ENCODE assay signal across 27 mouse cellular contexts in genomic region chrX:11707330-11707729, GRCm38 (mm10).
DNase-seq lines count a peak whose midpoint lies in the region; ATAC-seq lines count a peak whose summit lies in the region.
"Had no signal": no experiment of that assay in that cellular context is flagged by ENCODE, and none has a peak within 500 bp of the region (broad histone marks: within the 10 kb centered on the region; RNA-seq: fewer than 3 reads in every experiment).

No protein-coding gene starts in this region.

- H3K9ac ChIP-seq in kidney, embryonic 15.5 days = no peak overlapping the region
- H3K9ac ChIP-seq: forebrain, embryonic 15.5 days; heart, embryonic 12.5 days; intestine, embryonic 15.5 days; limb, embryonic 12.5 days; liver, embryonic 15.5 days; midbrain, embryonic 15.5 days; stomach, embryonic 15.5 days had no signal

- peaks cover 28% of the 10 kb centered on the region for H3K4me1 ChIP-seq in kidney, embryonic 15.5 days
- H3K4me1 ChIP-seq: intestine, embryonic 15.5 days; liver, embryonic 15.5 days; stomach, embryonic 15.5 days had no signal

- peak; percentile 11 for DNase-seq in embryo, embryonic 11 days
- no peak for DNase-seq in embryo, embryonic 9.5 days (ENCODE audit: extremely low spot score)
- peak; percentile 14 to 30 for DNase-seq in kidney, postnatal 4 days
- DNase-seq in retina, postnatal 1 day = peak; percentile 35
- no peak for DNase-seq in retina, embryonic 14.5 days (ENCODE audit: low spot score)
- no peak for DNase-seq in gastrocnemius, postnatal 10 days
- no peak for DNase-seq in thymus, postnatal 36 days
- DNase-seq: adrenal gland, adult 8-10 months; cerebellum, adult 9-10 months; gastrocnemius, adult 2 months; heart, adult 2 months; kidney, postnatal 14 days; lung, postnatal 36 days; right cerebral cortex, postnatal 25 days had no signal

- no peak overlapping the region for H3K27ac ChIP-seq in kidney, embryonic 15.5 days
- H3K27ac ChIP-seq: forebrain, embryonic 10.5 days; forebrain, embryonic 15.5 days; gastrocnemius, adult 2 months; heart, adult 2 months; hindbrain, embryonic 10.5 days; hindbrain, postnatal 0 days; intestine, embryonic 15.5 days; limb, embryonic 12.5 days; liver, embryonic 15.5 days; midbrain, embryonic 15.5 days; stomach, embryonic 15.5 days had no signal

- H3K27me3 ChIP-seq in kidney, embryonic 15.5 days = peaks cover 52% of the 10 kb centered on the region
- H3K27me3 ChIP-seq: forebrain, embryonic 15.5 days; liver, embryonic 15.5 days; midbrain, embryonic 15.5 days had no signal

- H3K4me2 ChIP-seq in kidney, embryonic 15.5 days = no peak overlapping the region
- H3K4me2 ChIP-seq: forebrain, embryonic 15.5 days; heart, embryonic 12.5 days; intestine, embryonic 15.5 days; limb, embryonic 12.5 days; liver, embryonic 15.5 days; midbrain, embryonic 15.5 days; stomach, embryonic 15.5 days had no signal

- H3K9me3 ChIP-seq in kidney, embryonic 15.5 days (replicated peaks) = no peaks in the 10 kb centered on the region
- H3K9me3 ChIP-seq: forebrain, embryonic 10.5 days; forebrain, embryonic 15.5 days; heart, embryonic 12.5 days; hindbrain, embryonic 10.5 days; intestine, embryonic 15.5 days; limb, embryonic 12.5 days; liver, embryonic 15.5 days; midbrain, embryonic 15.5 days; stomach, embryonic 15.5 days had no signal

- no peak for ATAC-seq in kidney, embryonic 15.5 days (replicated peaks; ENCODE audit: low FRiP score)
- ATAC-seq: activated CD4-positive, CD25-positive, alpha-beta regulatory T cell, adult 4 months; CD4-positive, CD25-positive, alpha-beta regulatory T cell, adult 4 months; forebrain, embryonic 15.5 days; hindbrain, postnatal 0 days; intestine, embryonic 15.5 days; midbrain, embryonic 15.5 days had no signal

- WGBS in kidney, embryonic 15.5 days = 52% methylated on average over 6 of the region's 6 CpGs

- H3K4me3 ChIP-seq in kidney, embryonic 15.5 days (replicated peaks) = no peak overlapping the region
- H3K4me3 ChIP-seq: forebrain, embryonic 10.5 days; forebrain, embryonic 15.5 days; gastrocnemius, adult 2 months; heart, adult 2 months; heart, embryonic 12.5 days; hindbrain, embryonic 10.5 days; intestine, embryonic 15.5 days; limb, embryonic 12.5 days; liver, embryonic 15.5 days; midbrain, embryonic 15.5 days; stomach, embryonic 15.5 days had no signal

- H3K36me3 ChIP-seq in kidney, embryonic 15.5 days = no peaks in the 10 kb centered on the region
- H3K36me3 ChIP-seq: forebrain, embryonic 10.5 days; forebrain, embryonic 15.5 days; heart, embryonic 12.5 days; hindbrain, embryonic 10.5 days; intestine, embryonic 15.5 days; limb, embryonic 12.5 days; liver, embryonic 15.5 days; midbrain, embryonic 15.5 days; stomach, embryonic 15.5 days had no signal

Comparison
In these comparisons a context has a peak if more than half of its experiments do, and no peak if none do; other contexts are left out.
1. DNase-seq: peak in embryo, embryonic 11 days (single experiment), kidney, postnatal 4 days (2 of 2) and retina, postnatal 1 day (single experiment); none in embryo, embryonic 9.5 days (single experiment), retina, embryonic 14.5 days (single experiment), gastrocnemius, postnatal 10 days (single experiment) and thymus, postnatal 36 days (0 of 2).